ENCODE assay signal across 39 mouse cellular contexts in the genomic region with DNA sequence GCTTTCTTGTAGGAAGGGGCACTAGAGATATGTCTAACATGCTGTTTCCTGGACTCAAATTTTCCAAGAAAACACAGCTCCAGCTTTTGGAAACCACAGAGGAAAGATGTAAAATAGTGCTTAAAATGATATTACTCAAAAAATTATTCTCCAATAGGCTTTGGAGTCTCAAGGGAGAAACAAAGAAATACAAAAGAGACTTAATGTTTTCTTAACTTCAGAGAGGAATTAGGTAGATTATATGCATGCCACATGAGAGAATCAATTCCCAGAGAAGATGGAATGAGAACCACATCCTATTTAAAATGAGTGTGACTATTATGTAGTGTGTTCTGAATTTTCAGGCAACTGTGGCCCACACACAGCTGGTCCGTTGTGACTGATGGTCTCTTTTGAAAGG. TPM values are rescaled to one million over a fixed set of nuclear protein-coding genes. Genes with fewer than 3 reads are reported as not detected.
"Had no signal": no experiment of that assay in that cellular context is flagged by ENCODE, and none has a peak within 500 bp of the region (broad histone marks: within the 10 kb centered on the region; RNA-seq: fewer than 3 reads in every experiment).

A gene (plus strand): TSS at position 301 of the 400 bp plus-strand sequence.

- DNase-seq: left cerebral cortex, postnatal 4 days; liver; liver, embryonic 13.5 days; liver, postnatal 0 days; lung, adult 18-20 months; lung, adult 2 months; lung, embryonic 14.5 days; lung, postnatal 10 days; lung, postnatal 14 days; lung, postnatal 36 days; lung, postnatal 4 days; midbrain, embryonic 14.5 days had no signal

- H3K27me3 ChIP-seq: limb, embryonic 12.5 days; limb, embryonic 13.5 days; limb, embryonic 15.5 days; liver, embryonic 12.5 days; liver, embryonic 13.5 days; liver, embryonic 15.5 days; lung, embryonic 15.5 days; megakaryocyte, embryonic 14.5 days; midbrain, embryonic 12.5 days; midbrain, embryonic 13.5 days; midbrain, embryonic 15.5 days; neural tube, embryonic 12.5 days had no signal

- H3K9me3 ChIP-seq: limb, embryonic 10.5 days; limb, embryonic 12.5 days; limb, embryonic 13.5 days; limb, embryonic 15.5 days; liver, embryonic 12.5 days; liver, embryonic 13.5 days; liver, embryonic 15.5 days; lung, embryonic 15.5 days; megakaryocyte, embryonic 14.5 days; midbrain, embryonic 10.5 days; midbrain, embryonic 12.5 days; midbrain, embryonic 13.5 days; midbrain, embryonic 15.5 days; neural tube, embryonic 12.5 days had no signal

- H3K4me1 ChIP-seq: limb, embryonic 10.5 days; limb, embryonic 12.5 days; limb, embryonic 13.5 days; limb, embryonic 15.5 days; liver, embryonic 12.5 days; liver, embryonic 13.5 days; liver, embryonic 15.5 days; lung, embryonic 15.5 days; megakaryocyte, embryonic 14.5 days; midbrain, embryonic 10.5 days; midbrain, embryonic 12.5 days; midbrain, embryonic 13.5 days; midbrain, embryonic 15.5 days; neural tube, embryonic 12.5 days had no signal

- ATAC-seq: liver, embryonic 12.5 days; liver, postnatal 0 days; lung, postnatal 0 days; midbrain, embryonic 13.5 days; midbrain, embryonic 15.5 days; midbrain, embryonic 16.5 days had no signal

- H3K4me2 ChIP-seq: limb, embryonic 12.5 days; limb, embryonic 13.5 days; limb, embryonic 15.5 days; liver, embryonic 11.5 days; liver, embryonic 12.5 days; liver, embryonic 13.5 days; liver, embryonic 15.5 days; lung, embryonic 14.5 days; lung, embryonic 15.5 days; midbrain, embryonic 11.5 days; midbrain, embryonic 12.5 days; midbrain, embryonic 13.5 days; midbrain, embryonic 15.5 days; neural tube, embryonic 12.5 days had no signal

- H3K9ac ChIP-seq: limb, embryonic 12.5 days; limb, embryonic 13.5 days; limb, embryonic 15.5 days; liver, embryonic 12.5 days; liver, embryonic 13.5 days; liver, embryonic 14.5 days; liver, embryonic 15.5 days; liver, postnatal 0 days; lung, embryonic 14.5 days; lung, embryonic 15.5 days; midbrain, embryonic 12.5 days; midbrain, embryonic 13.5 days; midbrain, embryonic 15.5 days; neural tube, embryonic 12.5 days had no signal

- H3K36me3 ChIP-seq: limb, embryonic 10.5 days; limb, embryonic 12.5 days; limb, embryonic 13.5 days; limb, embryonic 15.5 days; liver, embryonic 12.5 days; liver, embryonic 13.5 days; liver, embryonic 15.5 days; lung, embryonic 15.5 days; midbrain, embryonic 10.5 days; midbrain, embryonic 12.5 days; midbrain, embryonic 13.5 days; midbrain, embryonic 15.5 days; neural tube, embryonic 12.5 days had no signal

- H3K4me3 ChIP-seq: limb, embryonic 10.5 days; limb, embryonic 12.5 days; limb, embryonic 13.5 days; limb, embryonic 15.5 days; liver, embryonic 12.5 days; liver, embryonic 13.5 days; liver, embryonic 15.5 days; lung, embryonic 15.5 days; megakaryocyte, embryonic 14.5 days; midbrain, embryonic 10.5 days; midbrain, embryonic 12.5 days; midbrain, embryonic 13.5 days; midbrain, embryonic 15.5 days; myocyte; neural tube, embryonic 12.5 days had no signal

- H3K27ac ChIP-seq: limb, embryonic 10.5 days; limb, embryonic 12.5 days; limb, embryonic 13.5 days; limb, embryonic 15.5 days; liver, embryonic 12.5 days; liver, embryonic 13.5 days; liver, embryonic 14.5 days; liver, embryonic 15.5 days; lung, embryonic 15.5 days; macrophage; midbrain, embryonic 10.5 days; midbrain, embryonic 12.5 days; midbrain, embryonic 13.5 days; midbrain, embryonic 15.5 days; neural tube, embryonic 12.5 days had no signal

RNA-seq across cellular contexts. Expression of the gene that starts here (rescaled TPM):
- polyA plus RNA-seq: limb, embryonic 10.5 days; limb, embryonic 11.5 days; limb, embryonic 12.5 days; limb, embryonic 13.5 days; limb, embryonic 14.5 days; limb, embryonic 15.5 days; liver, adult 2 months; liver, embryonic 11.5 days; liver, embryonic 12.5 days; liver, embryonic 13.5 days; liver, embryonic 14.5 days; liver, embryonic 15.5 days; liver, embryonic 16.5 days; liver, postnatal 0 days; lung, adult 2 months; lung, embryonic 14.5 days; lung, embryonic 15.5 days; lung, embryonic 16.5 days; lung, postnatal 0 days; macrophage; midbrain, embryonic 10.5 days; midbrain, embryonic 11.5 days; midbrain, embryonic 12.5 days; midbrain, embryonic 13.5 days; midbrain, embryonic 14.5 days; midbrain, embryonic 15.5 days; midbrain, embryonic 16.5 days; midbrain, postnatal 0 days; myocyte; neural tube, embryonic 11.5 days; neural tube, embryonic 12.5 days had no signal
